Mouse (Mus musculus) liver, postnatal 0 days (tissue): ENCODE measurements around the gene Sdk1.

Experiments used
- CTCF ChIP-seq: sonication (generic); IDR thresholded peaks from 2 replicates; pipeline ENCODE4 v1.5.1; 2016; ENCODE audit warnings: antibody characterized with exemption, low read depth
- EP300 ChIP-seq: IDR thresholded peaks from 2 replicates; pipeline ENCODE4 v1.6.1; 2016; ENCODE audit warnings: antibody characterized with exemption, low read depth, mild to moderate bottlenecking

DNA sequence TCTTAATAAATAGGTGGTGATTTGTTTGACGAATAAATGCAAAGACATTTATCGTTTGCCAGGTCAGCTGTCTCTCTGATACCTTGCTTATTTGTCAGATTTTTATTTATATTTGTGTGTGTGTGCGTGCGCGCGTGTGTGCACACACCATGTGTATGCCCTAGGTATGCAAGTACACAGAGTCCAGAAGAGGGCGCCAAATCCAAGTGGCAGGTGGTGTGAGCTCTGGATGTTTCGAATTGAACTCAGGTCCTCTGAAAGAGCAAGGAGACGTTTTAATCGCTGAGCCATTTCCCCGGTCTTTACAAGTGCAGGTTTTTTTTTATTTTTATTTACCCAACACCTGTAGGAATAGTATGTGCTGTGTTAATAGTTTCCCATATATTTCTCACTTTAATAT lies 632.5 kb downstream of the Sdk1 start:
- TF ChIP-seq CTCF (0 out of 2 replicates have a peak, but pooled peaks have one; percentile 15), EP300 (no peak)
